ENCODE assay signal across 9 mouse cellular contexts in the genomic region with DNA sequence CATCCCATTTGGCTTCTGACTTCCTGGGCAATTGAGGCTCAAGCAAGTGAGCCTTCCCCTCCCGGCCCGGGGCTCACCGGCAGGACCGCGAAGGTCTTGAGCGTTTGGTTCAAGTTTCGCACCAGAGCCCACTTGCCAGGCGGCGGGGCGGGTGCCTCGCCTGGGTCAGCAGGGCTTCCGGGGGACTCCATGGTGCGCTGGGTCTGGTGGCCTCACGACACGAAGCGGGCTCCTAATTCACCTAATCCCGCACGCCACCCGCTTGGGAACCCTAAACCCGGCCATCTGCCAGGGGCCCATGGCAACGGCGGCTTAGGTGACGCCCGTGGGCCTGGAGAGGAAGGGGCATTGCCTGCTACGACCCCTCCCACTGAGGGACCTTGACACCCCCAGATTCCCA. TPM values are rescaled to one million over a fixed set of nuclear protein-coding genes. Genes with fewer than 3 reads are reported as not detected.
DNase-seq lines count a peak whose midpoint lies in the region; ATAC-seq lines count a peak whose summit lies in the region.
"Had no signal": no experiment of that assay in that cellular context is flagged by ENCODE, and none has a peak within 500 bp of the region (broad histone marks: within the 10 kb centered on the region; RNA-seq: fewer than 3 reads in every experiment).

No protein-coding gene starts in this region.

- peaks cover 7% of the 10 kb centered on the region for H3K27me3 ChIP-seq in kidney, embryonic 14.5 days (ENCODE audit: control insufficient read depth, insufficient read depth, low read length)
- peaks cover 26% of the 10 kb centered on the region for H3K27me3 ChIP-seq in embryonic facial prominence, embryonic 13.5 days
- 0 out of 2 replicates have a peak, but pooled peaks cover 2% of the 10 kb centered on the region for H3K27me3 ChIP-seq in hindbrain, embryonic 16.5 days (replicated peaks; ENCODE audit: control insufficient read depth, insufficient read depth, low read length)
- H3K27me3 ChIP-seq in neural tube, embryonic 11.5 days (ENCODE audit: control insufficient read depth, insufficient read depth, low read length): no peaks in the 10 kb centered on the region; the same call in 1 of the 2 replicates

- no peak overlapping the region for H3K27ac ChIP-seq in kidney, embryonic 14.5 days (ENCODE audit: low read depth, low read length)
- H3K27ac ChIP-seq in embryonic facial prominence, embryonic 13.5 days: no peak overlapping the region
- no peak overlapping the region for H3K27ac ChIP-seq in hindbrain, embryonic 16.5 days (ENCODE audit: low read depth, low read length)
- H3K27ac ChIP-seq in neural tube, embryonic 11.5 days (ENCODE audit: low read depth, low read length): no peak overlapping the region
- H3K27ac ChIP-seq: macrophage had no signal

- ATAC-seq in kidney, embryonic 14.5 days (ENCODE audit: low FRiP score, low TSS enrichment): peak; percentile 18; the same call in 1 of the 2 replicates
- no peak for ATAC-seq in embryonic facial prominence, embryonic 13.5 days (ENCODE audit: insufficient number of reproducible peaks, insufficient read depth, low FRiP score, low TSS enrichment, low read depth)
- no peak for ATAC-seq in hindbrain, embryonic 16.5 days
- no peak for ATAC-seq in neural tube, embryonic 11.5 days (ENCODE audit: insufficient read depth, low FRiP score, low TSS enrichment)
- ATAC-seq in monocyte, adult 5-6 weeks (replicated peaks; ENCODE audit: insufficient number of reproducible peaks, low FRiP score, low TSS enrichment, poor library complexity, severe bottlenecking): no peak

- peaks cover 7% of the 10 kb centered on the region; the same call in 1 of the 2 replicates for H3K4me1 ChIP-seq in kidney, embryonic 14.5 days (ENCODE audit: control insufficient read depth, insufficient read depth, low read length)
- H3K4me1 ChIP-seq in embryonic facial prominence, embryonic 13.5 days: peaks cover 20% of the 10 kb centered on the region
- peaks cover 4% of the 10 kb centered on the region for H3K4me1 ChIP-seq in hindbrain, embryonic 16.5 days (ENCODE audit: control insufficient read depth, insufficient read depth, low read depth, low read length)
- H3K4me1 ChIP-seq in neural tube, embryonic 11.5 days (ENCODE audit: control insufficient read depth, insufficient read depth, low read length): no peaks in the 10 kb centered on the region

- no peaks in the 10 kb centered on the region for H3K36me3 ChIP-seq in kidney, embryonic 14.5 days (ENCODE audit: control insufficient read depth, insufficient read depth, low read length)
- H3K36me3 ChIP-seq in embryonic facial prominence, embryonic 13.5 days: no peaks in the 10 kb centered on the region
- H3K36me3 ChIP-seq in hindbrain, embryonic 16.5 days (ENCODE audit: control insufficient read depth, insufficient read depth, low read length): no peaks in the 10 kb centered on the region
- H3K36me3 ChIP-seq in neural tube, embryonic 11.5 days (ENCODE audit: control insufficient read depth, insufficient read depth, low read length): no peaks in the 10 kb centered on the region

- under 1% methylated on average over 25 of the region's 25 CpGs for WGBS in kidney, embryonic 14.5 days
- 4% methylated on average over 25 of the region's 25 CpGs for WGBS in embryonic facial prominence, embryonic 13.5 days
- 13% methylated on average over 25 of the region's 25 CpGs for WGBS in hindbrain, embryonic 16.5 days
- WGBS in neural tube, embryonic 11.5 days: 9% methylated on average over 25 of the region's 25 CpGs

- peak overlapping the region; percentile 44 for H3K4me2 ChIP-seq in kidney, embryonic 14.5 days (replicated peaks; ENCODE audit: low read depth, low read length)
- H3K4me2 ChIP-seq in embryonic facial prominence, embryonic 13.5 days: peak overlapping the region; percentile 70
- peak overlapping the region; percentile 43 for H3K4me2 ChIP-seq in hindbrain, embryonic 16.5 days (ENCODE audit: low read length)
- peak overlapping the region; percentile 38 for H3K4me2 ChIP-seq in neural tube, embryonic 11.5 days (ENCODE audit: low read depth)

- no peak for DNase-seq in kidney, postnatal 14 days
- DNase-seq in neural tube, embryonic 11.5 days (ENCODE audit: low spot score): no peak
- no peak for DNase-seq in adrenal gland, postnatal 4 days (ENCODE audit: low spot score in 2 of 2)
- no peak for DNase-seq in gastrocnemius, postnatal 25 days

- no peaks in the 10 kb centered on the region for H3K9me3 ChIP-seq in kidney, embryonic 14.5 days (ENCODE audit: control insufficient read depth, low read length)
- H3K9me3 ChIP-seq in embryonic facial prominence, embryonic 13.5 days: no peaks in the 10 kb centered on the region
- no peaks in the 10 kb centered on the region for H3K9me3 ChIP-seq in hindbrain, embryonic 16.5 days (ENCODE audit: control insufficient read depth, low read length)
- no peaks in the 10 kb centered on the region for H3K9me3 ChIP-seq in neural tube, embryonic 11.5 days (ENCODE audit: control insufficient read depth, low read length)

- H3K9ac ChIP-seq in kidney, embryonic 14.5 days (ENCODE audit: low read depth, low read length): peak overlapping the region; percentile 3; the same call in 1 of the 2 replicates
- peak overlapping the region; percentile 69 for H3K9ac ChIP-seq in embryonic facial prominence, embryonic 13.5 days
- H3K9ac ChIP-seq in hindbrain, embryonic 16.5 days (ENCODE audit: low read depth, low read length): peak overlapping the region; percentile 51; the same call in 1 of the 2 replicates
- peak overlapping the region; percentile 1; the same call in 1 of the 2 replicates for H3K9ac ChIP-seq in neural tube, embryonic 11.5 days (ENCODE audit: low read length)

- peak overlapping the region; percentile 26 for H3K4me3 ChIP-seq in kidney, embryonic 14.5 days (ENCODE audit: low read length)
- peak overlapping the region; percentile 37 for H3K4me3 ChIP-seq in embryonic facial prominence, embryonic 13.5 days
- peak overlapping the region; percentile 14; the same call in 1 of the 2 replicates for H3K4me3 ChIP-seq in hindbrain, embryonic 16.5 days (ENCODE audit: low read length)
- H3K4me3 ChIP-seq in neural tube, embryonic 11.5 days (ENCODE audit: low read depth, low read length): peak overlapping the region; percentile 3; the same call in 1 of the 2 replicates

RNA-seq across cellular contexts. Expression of gene Myo7a, which starts 8.1 kb away (rescaled TPM):
- polyA plus RNA-seq in kidney, embryonic 14.5 days (2014; fragmentation: Nextera tagmentation; extraction: Ambion mirVana): 7.9 and 15.4 TPM in 2 replicates
- 10.2 and 10.5 TPM in 2 replicates for polyA plus RNA-seq in embryonic facial prominence, embryonic 13.5 days (2015; fragmentation: Nextera tagmentation; extraction: Ambion mirVana)
- 13.9 and 22.8 TPM in 2 replicates for polyA plus RNA-seq in hindbrain, embryonic 16.5 days (2015; fragmentation: Nextera tagmentation; extraction: Ambion mirVana)
- 11.3 and 13.5 TPM in 2 replicates for polyA plus RNA-seq in neural tube, embryonic 11.5 days (2014; fragmentation: Nextera tagmentation; extraction: Ambion mirVana)
- total RNA-seq in adrenal gland, postnatal 4 days (2021): 100 to 1,000 TPM; 132 to 153 TPM
- total RNA-seq in monocyte, adult 5-6 weeks (2017): 11.8 to 14.7 TPM (median 13.1 TPM) in 3 replicates
- total RNA-seq in gastrocnemius, postnatal 25 days (2021): 1 to 10 TPM; 2.8 to 3.5 TPM

RNA-seq across cellular contexts. Expression of gene Omp, which starts 34.1 kb away (rescaled TPM):
- 0.20 and 0.51 TPM in 2 replicates for polyA plus RNA-seq in kidney, embryonic 14.5 days (2014; fragmentation: Nextera tagmentation; extraction: Ambion mirVana)
- polyA plus RNA-seq in embryonic facial prominence, embryonic 13.5 days (2015; fragmentation: Nextera tagmentation; extraction: Ambion mirVana): 1.0 and 1.3 TPM in 2 replicates
- 0.34 and 0.37 TPM in 2 replicates for polyA plus RNA-seq in hindbrain, embryonic 16.5 days (2015; fragmentation: Nextera tagmentation; extraction: Ambion mirVana)
- 0.22 and 0.24 TPM in 2 replicates for polyA plus RNA-seq in neural tube, embryonic 11.5 days (2014; fragmentation: Nextera tagmentation; extraction: Ambion mirVana)
- 1 to 10 TPM in 1 of 2 experiments, under 1 TPM in 1; 0.79 to 1.3 TPM for total RNA-seq in adrenal gland, postnatal 4 days (2021)
- 0.29 TPM in 1 of 3 replicates, not detected in the others for total RNA-seq in monocyte, adult 5-6 weeks (2017)
- total RNA-seq in gastrocnemius, postnatal 25 days (2021): under 1 TPM in 1 of 2 experiments, not detected in 1; 0.11 TPM
- polyA plus RNA-seq: macrophage had no signal

Comparison
In these comparisons a context has a peak if more than half of its experiments do, and no peak if none do; other contexts are left out.
1. H3K9ac ChIP-seq: peak in every context shown above with its lines; median percentile 69 in embryonic facial prominence, embryonic 13.5 days; 51 in hindbrain, embryonic 16.5 days; 3 in kidney, embryonic 14.5 days; 1 in neural tube, embryonic 11.5 days.